Mouse (Mus musculus): Measurements from ENCODE around the gene Plin4. TPM values are rescaled to one million over a fixed set of nuclear protein-coding genes. Genes with fewer than 3 reads are reported as not detected.

The Plin4 gene
- polyA plus RNA-seq, 1 experiment, result 0.52 TPM

DNA sequence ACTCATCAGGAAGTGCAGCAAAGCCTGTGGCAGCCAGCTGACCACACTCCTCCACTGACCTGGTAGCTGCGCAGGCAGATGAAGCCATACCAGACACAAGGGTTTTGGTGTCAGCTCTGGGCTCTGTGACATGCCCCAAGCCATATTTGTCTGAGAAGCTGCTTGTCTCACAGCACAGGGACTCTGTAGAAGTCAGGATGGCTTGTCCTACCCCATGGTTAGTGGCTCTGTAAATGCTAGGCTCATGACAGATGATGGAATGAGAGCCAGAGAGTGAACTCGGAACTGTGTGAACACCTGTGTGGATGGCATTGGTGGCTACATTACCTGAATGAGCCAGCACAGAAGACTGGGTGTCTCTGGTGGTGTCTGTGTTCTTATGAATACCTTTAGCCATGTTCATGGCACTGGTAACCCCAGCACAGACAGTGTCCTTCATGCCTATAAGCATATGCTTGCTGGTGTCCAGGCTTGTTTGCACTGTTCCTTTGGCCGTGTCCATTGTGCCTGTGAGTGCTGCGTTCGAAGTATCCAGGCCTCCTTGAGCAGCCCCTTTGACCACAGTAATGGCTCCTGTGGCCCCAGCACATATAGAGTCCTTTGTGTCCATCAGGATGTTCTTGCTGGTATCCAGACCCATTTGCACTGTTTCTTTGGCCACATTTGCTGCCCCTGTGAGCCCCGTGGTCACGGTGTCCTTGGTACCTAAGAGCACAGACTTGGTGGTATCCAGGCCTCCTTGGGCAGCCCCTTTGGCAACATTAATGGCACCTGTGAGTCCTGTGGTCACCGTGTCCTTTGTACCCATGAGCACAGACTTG, 5.9 kb downstream of the Plin4 start:
- WGBS, result 91% methylated on average over 8 of the region's 8 CpGs
- no peaks in the 10 kb centered on the region; the same call in 1 of the 2 replicates for H3K4me1 ChIP-seq (ENCODE audit: control insufficient read depth, insufficient read depth, low read length)
- H3K4me3 ChIP-seq (replicated peaks; ENCODE audit: control insufficient read depth, low read depth, low read length), result no peak overlapping the region
- TF ChIP-seq CTCF (IDR thresholded peaks at IDR 0.05; ENCODE audit: control insufficient read depth, insufficient read depth, low read length) (no peak), POLR2A (IDR thresholded peaks at IDR 0.05; ENCODE audit: borderline replicate concordance, control insufficient read depth, low read depth, low read length) (no peak)
- no peak overlapping the region for H3K27ac ChIP-seq (ENCODE audit: control insufficient read depth, insufficient read depth, low read depth, low read length, poor library complexity)

DNA sequence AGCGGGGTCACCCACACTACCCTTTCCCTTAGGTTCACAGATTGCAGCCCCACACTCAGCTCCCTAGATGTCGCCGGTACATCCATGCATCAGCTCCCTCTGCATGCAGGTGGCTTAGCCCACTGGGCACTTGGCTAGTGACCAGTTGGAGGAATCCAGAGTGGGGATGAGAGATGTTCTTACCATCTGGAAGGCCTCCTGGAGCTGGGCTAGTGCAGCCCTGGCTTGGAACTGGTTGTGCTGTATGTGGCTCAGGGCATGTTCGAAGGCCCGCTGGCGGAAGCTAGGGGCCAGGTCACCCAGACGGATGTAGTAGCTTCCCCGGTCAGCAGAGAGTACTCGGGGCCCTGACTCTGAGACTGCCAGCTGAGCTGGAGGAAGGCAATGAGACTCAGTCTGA, 6.7 kb downstream of the Plin4 start:
- no peaks in the 10 kb centered on the region; the same call in 1 of the 2 replicates for H3K4me1 ChIP-seq (ENCODE audit: control insufficient read depth, insufficient read depth, low read length)
- no peak overlapping the region for H3K27ac ChIP-seq (ENCODE audit: control insufficient read depth, insufficient read depth, low read depth, low read length, poor library complexity)
- WGBS, result 94% methylated on average over 9 of the region's 9 CpGs
- H3K4me3 ChIP-seq (replicated peaks; ENCODE audit: control insufficient read depth, low read depth, low read length), result no peak overlapping the region
- TF ChIP-seq POLR2A (IDR thresholded peaks at IDR 0.05; ENCODE audit: borderline replicate concordance, control insufficient read depth, low read depth, low read length) (no peak), CTCF (IDR thresholded peaks at IDR 0.05; ENCODE audit: control insufficient read depth, insufficient read depth, low read length) (no peak)

DNA sequence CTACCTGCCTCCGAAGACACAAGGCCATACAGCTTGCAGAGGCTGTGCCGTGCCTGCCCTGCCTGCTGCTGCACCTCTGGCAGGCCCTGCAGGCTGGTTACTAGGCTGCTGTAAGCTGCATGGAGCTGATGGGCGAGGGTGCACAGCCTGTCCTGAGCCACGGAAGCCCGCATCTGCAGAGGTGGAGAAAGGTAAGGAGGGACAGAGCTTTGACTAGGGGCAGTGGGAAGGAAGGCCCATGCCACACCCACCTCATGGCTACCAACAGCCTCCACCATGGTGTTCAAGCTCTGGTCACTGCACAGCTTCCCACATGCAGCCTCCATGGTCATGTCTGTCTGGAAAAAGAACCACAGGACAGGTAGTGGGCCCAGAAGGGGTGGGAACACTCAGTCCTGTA, 7.4 kb downstream of the Plin4 start:
- Histone ChIP-seq H3K4me1 (ENCODE audit: control insufficient read depth, insufficient read depth, low read length) (no peaks in the 10 kb centered on the region; the same call in 1 of the 2 replicates), H3K27ac (ENCODE audit: control insufficient read depth, insufficient read depth, low read depth, low read length, poor library complexity) (no peak overlapping the region), H3K4me3 (replicated peaks; ENCODE audit: control insufficient read depth, low read depth, low read length) (no peak overlapping the region)
- WGBS, result 91% methylated on average over 5 of the region's 5 CpGs
- TF ChIP-seq POLR2A (IDR thresholded peaks at IDR 0.05; ENCODE audit: borderline replicate concordance, control insufficient read depth, low read depth, low read length) (no peak), CTCF (IDR thresholded peaks at IDR 0.05; ENCODE audit: control insufficient read depth, insufficient read depth, low read length) (no peak)

DNA sequence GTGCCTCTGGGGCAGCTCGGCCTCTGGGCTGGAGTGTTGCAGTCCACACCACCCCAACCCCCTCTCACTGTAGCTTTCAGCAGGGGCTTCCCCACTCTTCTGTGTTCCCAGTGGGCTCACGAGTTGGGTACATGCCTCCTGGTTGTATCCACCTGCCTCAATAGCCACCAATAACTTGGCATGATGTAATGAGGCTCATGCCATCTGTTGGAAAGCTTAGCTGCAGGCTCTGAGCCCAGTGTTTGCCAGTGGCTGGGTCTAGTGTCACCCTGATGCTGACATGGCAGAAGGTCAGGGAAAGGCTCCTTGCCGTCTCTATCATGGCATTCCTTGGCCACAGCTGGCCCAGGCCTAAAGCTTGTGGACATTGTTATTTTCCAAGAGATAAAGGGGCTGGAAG, 8.8 kb downstream of the Plin4 start:
- H3K27ac ChIP-seq (ENCODE audit: control insufficient read depth, insufficient read depth, low read depth, low read length, poor library complexity), result no peak overlapping the region
- H3K4me1 ChIP-seq (ENCODE audit: control insufficient read depth, insufficient read depth, low read length), result no peaks in the 10 kb centered on the region; the same call in 1 of the 2 replicates
- whole genome bisulfite sequencing, result 84% methylated on average over 3 of the region's 3 CpGs
- H3K4me3 ChIP-seq (replicated peaks; ENCODE audit: control insufficient read depth, low read depth, low read length), result no peak overlapping the region
- TF ChIP-seq POLR2A (IDR thresholded peaks at IDR 0.05; ENCODE audit: borderline replicate concordance, control insufficient read depth, low read depth, low read length), result no peak
- TF ChIP-seq CTCF (IDR thresholded peaks at IDR 0.05; ENCODE audit: control insufficient read depth, insufficient read depth, low read length), result no peak

- WGBS, result 92% methylated on average over 15 of the region's 15 CpGs
Measured at GRCm38 (mm10) chr17:56098711-56099572, 10.7 kb downstream of the Plin4 start.

DNA sequence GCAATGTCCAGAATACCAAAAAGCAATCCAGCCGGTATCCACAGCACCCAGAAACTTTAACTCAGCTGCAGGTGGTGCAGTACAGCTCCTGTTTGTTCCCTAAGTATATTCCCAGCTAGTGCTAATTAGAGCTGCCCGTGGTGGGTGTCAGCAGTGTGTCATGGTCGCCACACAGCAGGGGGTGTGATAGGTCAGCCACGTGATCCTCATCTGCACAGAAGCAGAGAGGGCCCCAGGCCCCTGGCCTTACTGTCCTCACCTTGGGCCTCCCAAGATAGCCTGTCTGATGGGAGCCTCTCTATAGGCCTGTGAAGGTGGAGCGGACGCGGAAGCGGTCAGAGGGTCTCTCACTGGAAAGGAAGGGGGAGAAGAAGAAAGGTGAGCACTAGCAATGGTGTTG, 11.4 kb downstream of the Plin4 start:
- no peak overlapping the region for H3K27ac ChIP-seq (ENCODE audit: control insufficient read depth, insufficient read depth, low read depth, low read length, poor library complexity)
- 93% methylated on average over 8 of the region's 8 CpGs for WGBS
- H3K4me1 ChIP-seq (ENCODE audit: control insufficient read depth, insufficient read depth, low read length), result no peaks in the 10 kb centered on the region; the same call in 1 of the 2 replicates

More at GRCm38 (mm10) chr17:56098711-56099572, 10.7 kb downstream of the Plin4 start:
- no peak for TF ChIP-seq CTCF (IDR thresholded peaks at IDR 0.05; ENCODE audit: control insufficient read depth, insufficient read depth, low read length)
- TF ChIP-seq POLR2A (IDR thresholded peaks at IDR 0.05; ENCODE audit: borderline replicate concordance, control insufficient read depth, low read depth, low read length), result no peak
- no peaks in the 10 kb centered on the region; the same call in 1 of the 2 replicates for H3K4me1 ChIP-seq (ENCODE audit: control insufficient read depth, insufficient read depth, low read length)
- no peak overlapping the region for H3K4me3 ChIP-seq (replicated peaks; ENCODE audit: control insufficient read depth, low read depth, low read length)
- no peak overlapping the region for H3K27ac ChIP-seq (ENCODE audit: control insufficient read depth, insufficient read depth, low read depth, low read length, poor library complexity)

GRCm38 (mm10) chr17:56096883-56097282, 12.7 kb downstream of the Plin4 start:
- no peak for TF ChIP-seq CTCF (IDR thresholded peaks at IDR 0.05; ENCODE audit: control insufficient read depth, insufficient read depth, low read length)
- no peak for TF ChIP-seq POLR2A (IDR thresholded peaks at IDR 0.05; ENCODE audit: borderline replicate concordance, control insufficient read depth, low read depth, low read length)

More for the DNA sequence above, 11.4 kb downstream of the Plin4 start:
- no peak for TF ChIP-seq CTCF (IDR thresholded peaks at IDR 0.05; ENCODE audit: control insufficient read depth, insufficient read depth, low read length)
- no peak for TF ChIP-seq POLR2A (IDR thresholded peaks at IDR 0.05; ENCODE audit: borderline replicate concordance, control insufficient read depth, low read depth, low read length)
- no peak overlapping the region for H3K4me3 ChIP-seq (replicated peaks; ENCODE audit: control insufficient read depth, low read depth, low read length)

GRCm38 (mm10) chr17:56092794-56093193, 16.8 kb downstream of the Plin4 start:
- no peaks in the 10 kb centered on the region for H3K4me1 ChIP-seq (ENCODE audit: control insufficient read depth, insufficient read depth, low read length)
- TF ChIP-seq POLR2A (IDR thresholded peaks at IDR 0.05; ENCODE audit: borderline replicate concordance, control insufficient read depth, low read depth, low read length) (no peak), CTCF (IDR thresholded peaks at IDR 0.05; ENCODE audit: control insufficient read depth, insufficient read depth, low read length) (no peak)
- WGBS, result 95% methylated on average over 1 of the region's 1 CpGs
- H3K27ac ChIP-seq (ENCODE audit: control insufficient read depth, insufficient read depth, low read depth, low read length, poor library complexity), result no peak overlapping the region
- no peak overlapping the region for H3K4me3 ChIP-seq (replicated peaks; ENCODE audit: control insufficient read depth, low read depth, low read length)

More at GRCm38 (mm10) chr17:56096883-56097282, 12.7 kb downstream of the Plin4 start:
- no peaks in the 10 kb centered on the region for H3K4me1 ChIP-seq (ENCODE audit: control insufficient read depth, insufficient read depth, low read length)
- H3K27ac ChIP-seq (ENCODE audit: control insufficient read depth, insufficient read depth, low read depth, low read length, poor library complexity), result no peak overlapping the region; the same call in 1 of the 2 replicates
- 89% methylated on average over 12 of the region's 12 CpGs for WGBS
- H3K4me3 ChIP-seq (replicated peaks; ENCODE audit: control insufficient read depth, low read depth, low read length), result no peak overlapping the region

Data from bone marrow, adult 2 months (tissue).